Mouse (Mus musculus): ENCODE measurements around the gene Coil.
A peak's percentile ranks its signal among the peaks of the same experiment; 100 is the strongest.
"Not testable (repeated sequence)": the region's sequence is repeated elsewhere in the genome, so short reads cannot be mapped to it uniquely, and the experiment has no call there.

Gene Coil

DNA sequence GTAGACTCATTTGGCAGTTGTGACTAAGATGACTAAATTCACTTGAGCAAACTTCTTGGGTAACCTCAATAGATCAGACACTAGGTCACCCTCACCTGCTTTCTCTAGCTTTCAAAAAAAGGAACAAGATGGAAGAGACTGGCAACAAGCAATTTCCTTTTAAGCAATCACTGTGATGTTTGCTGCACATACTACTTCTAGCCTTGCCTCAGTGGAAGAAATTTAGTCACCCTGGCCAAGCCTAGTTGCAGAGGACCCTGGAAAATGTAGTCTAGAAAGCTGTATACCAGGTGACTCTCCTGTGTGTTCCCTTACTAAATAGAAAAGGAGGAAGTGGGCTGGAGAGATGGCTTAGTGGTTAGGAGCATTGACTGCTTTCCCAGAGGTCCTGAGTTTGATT, 36.4 kb downstream of the Coil start:
- no peak for DNase-seq

DNA sequence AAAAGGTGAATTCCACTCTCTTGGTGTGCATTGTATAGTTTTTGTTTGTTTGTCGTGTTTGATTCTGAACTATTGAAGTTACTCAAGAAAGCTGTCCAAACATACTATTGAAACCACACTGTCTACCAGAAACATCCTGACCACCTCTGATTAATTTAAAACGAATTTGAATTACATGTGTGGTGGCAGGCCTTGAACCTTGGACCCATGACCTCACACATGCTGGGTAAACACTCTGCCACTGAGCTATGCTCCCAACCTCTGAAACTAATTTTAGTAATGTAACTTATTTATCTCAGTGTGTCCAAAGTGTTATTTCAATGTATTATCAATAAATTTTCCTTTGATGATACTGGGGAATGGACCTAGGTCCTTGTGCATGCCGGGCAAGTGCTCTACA, 37.5 kb downstream of the Coil start:
- peak; percentile 61 to 65 for DNase-seq

DNA sequence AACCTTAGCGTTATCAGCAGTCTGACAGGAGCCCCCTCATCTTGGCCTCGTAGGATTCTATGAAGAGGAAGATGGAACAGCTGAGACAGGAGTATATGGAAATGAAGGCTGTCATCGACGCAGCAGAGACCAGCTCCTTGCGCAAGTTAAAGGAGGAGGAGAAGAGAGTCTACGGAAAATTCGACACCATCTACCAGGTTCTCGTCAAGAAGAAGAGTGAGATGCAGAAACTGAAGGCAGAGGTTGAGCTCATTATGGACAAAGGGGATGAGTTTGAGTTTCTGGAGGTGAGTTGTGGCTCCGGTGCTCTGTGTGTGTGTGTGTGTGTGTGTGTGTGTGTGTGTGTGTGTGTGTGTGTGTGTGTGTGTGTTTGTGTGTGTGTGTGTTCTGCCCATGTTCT, 39.0 kb downstream of the Coil start:
- DNase-seq = no peak

DNA sequence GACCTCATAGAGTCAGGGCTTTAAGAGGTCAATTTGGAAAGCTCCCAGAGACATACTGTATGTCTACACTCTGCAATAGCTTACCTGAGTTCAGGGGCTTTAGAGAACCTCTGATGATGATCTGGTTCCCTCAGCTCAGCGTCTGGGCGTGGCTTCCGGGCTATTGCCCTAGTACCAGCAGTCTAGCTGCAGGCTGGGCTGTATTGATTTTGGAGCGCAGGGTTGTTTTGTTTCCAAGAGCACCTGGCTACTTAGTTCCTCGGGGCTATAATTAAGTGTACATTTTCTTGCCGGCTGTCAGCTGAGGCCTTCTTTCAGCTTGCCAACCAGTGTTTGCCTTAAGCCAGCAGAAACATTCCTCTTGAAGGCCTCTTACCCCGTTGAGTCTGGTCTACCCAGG, 39.4 kb downstream of the Coil start:
- no peak for DNase-seq

DNA sequence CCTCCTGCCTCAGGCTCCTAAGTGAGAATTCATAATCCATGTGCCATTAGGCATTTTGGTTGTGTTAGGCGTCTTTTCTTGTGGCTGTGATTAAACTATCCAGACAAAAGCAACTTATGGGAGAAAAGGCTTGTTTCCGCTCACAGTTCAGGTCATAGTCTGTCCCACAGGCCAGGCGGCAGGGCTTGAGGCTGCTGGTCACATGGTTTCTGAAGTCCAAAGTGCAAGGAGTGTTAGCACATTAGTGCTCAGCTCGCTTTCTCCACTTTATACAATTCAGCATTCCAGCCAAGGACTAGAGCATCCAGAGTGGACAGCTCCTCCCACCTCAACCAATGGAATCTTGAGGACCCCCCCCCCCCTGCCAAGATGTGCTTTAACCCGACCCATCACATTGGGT, 42.2 kb downstream of the Coil start:
- peak; percentile 80 to 90 for DNase-seq

DNA sequence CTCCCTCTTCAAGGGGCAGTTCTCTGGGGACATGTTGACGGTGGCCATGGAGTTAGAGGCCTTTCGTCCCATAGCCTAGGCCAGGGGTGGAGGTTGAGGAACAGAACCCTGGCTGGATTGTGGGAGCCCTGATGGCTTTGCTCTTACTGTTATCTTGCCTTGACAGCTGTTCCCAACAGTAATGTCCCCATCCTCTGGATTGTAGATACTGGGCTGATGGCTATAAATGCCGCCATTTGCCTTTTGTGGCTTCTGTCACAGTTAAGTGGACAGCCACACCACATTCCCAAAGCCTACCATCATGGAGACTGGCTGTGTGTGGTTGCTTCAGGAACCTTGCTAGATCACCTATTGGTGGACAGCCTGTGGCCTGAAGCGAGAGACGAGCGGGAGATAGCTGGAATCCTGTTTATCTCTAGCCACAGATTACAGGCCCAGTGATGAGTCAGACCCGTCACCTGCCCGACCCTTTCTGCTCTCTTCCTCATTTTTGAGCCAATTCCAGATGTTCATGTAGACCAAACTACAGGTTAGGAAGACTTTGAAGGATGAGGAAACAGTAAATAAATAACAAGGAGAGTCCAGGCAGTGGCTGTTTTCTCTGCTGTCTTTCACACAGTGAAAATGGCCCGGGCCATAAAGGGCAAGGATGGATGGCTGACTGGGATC, 47.6 kb downstream of the Coil start:
- DNase-seq = no peak

DNA sequence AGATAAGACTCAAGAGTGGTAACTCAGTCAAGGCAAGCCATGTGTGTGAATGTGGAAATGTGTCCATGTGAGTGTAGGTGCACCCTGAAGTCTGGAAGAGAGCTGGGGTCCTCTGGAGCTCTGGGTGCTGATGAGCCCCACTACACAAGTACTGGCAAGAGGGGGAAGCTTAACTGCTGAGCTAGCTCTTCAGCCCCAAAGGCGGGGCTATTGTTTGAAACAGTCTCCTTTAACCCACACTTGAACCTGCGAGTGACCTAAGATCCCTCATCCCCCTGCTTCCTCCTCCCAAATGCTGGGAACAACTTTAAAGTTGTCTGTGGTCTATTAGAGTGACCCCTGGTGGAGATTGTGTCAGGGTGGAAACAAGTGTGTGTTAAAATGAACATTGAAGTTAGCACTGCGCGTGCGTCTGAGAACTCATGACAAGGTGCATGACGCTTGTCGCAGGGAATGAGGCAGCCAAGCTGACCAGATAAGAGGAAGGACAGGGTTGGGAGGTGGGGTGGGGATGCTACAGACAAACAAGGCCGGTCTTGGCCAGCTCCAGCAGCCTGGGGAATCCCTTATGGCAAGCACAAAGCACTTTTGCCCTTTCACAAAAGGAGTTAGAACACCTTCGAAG, 50.7 kb downstream of the Coil start:
- DNase-seq = no peak

DNA sequence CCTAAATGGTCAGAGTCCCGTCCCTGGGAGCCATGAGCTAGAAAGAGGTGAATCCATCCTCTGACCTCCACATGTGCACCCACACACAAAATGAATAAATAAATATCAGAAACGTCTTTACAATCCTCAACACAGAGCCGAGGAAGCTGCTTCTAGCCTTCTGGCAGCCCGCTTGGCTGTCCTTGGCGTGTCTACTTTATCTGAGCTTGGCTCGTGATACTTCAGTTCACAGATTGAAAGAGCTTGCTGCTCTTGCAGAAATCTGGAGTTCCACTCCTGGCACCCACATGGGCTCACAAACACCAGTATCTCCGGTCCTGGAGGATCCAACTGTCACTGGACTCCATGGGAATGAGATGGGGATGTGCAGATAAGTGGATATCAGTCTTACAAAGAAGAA, 51.6 kb downstream of the Coil start:
- no peak for DNase-seq

DNA sequence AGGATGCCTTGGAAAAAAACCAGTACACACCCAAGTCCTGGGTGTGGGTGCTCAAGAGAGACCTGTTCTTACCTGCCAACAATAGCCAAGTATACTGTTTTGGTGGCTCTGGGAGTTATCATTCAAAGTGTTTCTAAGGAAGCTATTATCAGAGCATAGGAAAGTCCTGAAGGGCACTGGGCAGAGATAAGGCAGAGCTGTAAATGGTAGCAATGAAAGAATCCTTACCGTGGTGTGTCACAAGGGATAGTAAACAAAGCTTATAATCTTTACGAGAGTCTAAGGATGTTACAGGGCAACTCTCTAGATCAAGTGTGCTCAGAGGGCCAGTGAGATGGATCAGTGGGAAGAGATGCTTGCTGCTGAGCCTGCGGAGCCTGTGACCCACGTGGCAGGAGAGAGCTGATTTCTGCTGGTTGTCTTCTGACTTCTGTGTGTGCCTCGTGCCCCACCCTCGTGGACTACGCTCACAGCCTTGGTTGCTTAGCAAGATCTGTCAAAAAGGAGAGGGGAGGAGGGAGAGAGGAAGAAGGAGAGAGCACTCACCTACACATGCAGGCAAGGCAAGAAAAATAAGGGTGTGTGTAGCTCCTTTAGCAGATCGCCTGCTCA, 52.2 kb downstream of the Coil start:
- no peak for DNase-seq

DNA sequence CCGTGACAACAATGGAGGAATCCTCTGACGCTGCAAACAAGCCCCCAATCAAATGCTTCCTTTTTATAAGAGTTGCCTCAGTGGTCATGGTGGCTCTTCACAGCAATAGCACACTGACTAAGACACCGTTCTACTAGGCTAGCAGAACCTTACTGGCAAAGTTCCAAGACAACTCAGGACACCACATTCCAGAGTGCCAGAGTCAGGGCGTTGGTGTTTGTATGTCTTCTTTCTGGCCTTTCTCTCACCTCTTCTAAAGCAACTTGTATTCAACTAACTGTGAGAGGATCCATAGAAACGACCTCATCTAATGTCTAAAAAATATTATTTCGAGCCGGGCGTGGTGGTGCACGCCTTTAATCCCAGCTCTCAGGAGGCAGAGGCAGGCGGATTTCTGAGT, 53.4 kb downstream of the Coil start:
- peak; percentile 45 to 72 for DNase-seq

DNA sequence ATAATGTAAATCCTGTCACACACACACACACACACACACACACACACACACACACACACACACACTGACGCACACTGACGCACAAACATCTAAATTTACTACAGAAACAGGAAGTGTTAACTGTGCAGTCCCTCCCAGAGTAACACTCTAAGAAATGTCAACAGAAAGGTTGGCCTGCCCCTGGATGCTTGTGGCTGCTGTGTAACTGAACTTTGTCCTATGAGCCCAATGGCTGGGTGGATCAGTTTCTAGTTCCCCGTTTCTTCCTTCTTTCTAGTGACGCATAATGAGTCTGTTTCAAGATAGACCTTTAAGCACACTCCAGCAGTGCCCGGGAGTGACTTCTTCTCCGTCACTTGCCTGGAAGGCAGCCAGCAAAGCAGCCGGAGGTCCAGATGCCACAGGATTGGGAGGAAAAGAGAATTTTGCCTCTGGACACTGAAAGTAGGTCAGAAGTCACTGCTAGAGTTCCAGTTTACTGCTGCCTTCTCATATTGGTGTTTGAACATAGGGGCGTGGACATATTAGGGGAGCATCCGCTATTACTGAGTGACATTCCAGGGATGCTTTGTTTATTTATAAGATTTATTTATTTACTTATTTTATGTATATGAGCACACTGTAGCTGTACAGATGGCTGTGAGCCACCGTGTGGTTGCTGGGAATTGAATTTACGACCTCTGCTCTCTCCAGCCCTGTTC, 54.3 kb downstream of the Coil start:
- peak; percentile 94 to 95 for DNase-seq

DNA sequence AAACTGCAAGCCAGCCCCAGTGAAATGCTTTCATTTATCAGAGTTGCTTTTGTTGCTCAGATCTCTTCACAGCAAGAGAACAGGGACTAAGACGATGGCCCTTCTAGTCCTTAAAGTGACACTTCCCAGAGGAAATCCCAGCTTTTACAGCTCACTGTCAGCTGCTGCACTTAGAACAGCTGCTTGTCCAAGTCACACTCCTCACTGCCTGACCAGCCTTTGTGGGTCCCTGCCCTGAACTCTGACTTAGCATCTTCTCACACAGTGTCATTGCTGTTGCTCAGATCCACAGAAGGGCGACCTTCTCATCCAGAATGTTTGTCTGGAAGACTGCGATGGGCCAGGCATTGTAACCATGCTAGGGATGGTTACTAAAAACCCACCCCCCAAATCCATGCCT, 55.6 kb downstream of the Coil start:
- no peak for DNase-seq

DNA sequence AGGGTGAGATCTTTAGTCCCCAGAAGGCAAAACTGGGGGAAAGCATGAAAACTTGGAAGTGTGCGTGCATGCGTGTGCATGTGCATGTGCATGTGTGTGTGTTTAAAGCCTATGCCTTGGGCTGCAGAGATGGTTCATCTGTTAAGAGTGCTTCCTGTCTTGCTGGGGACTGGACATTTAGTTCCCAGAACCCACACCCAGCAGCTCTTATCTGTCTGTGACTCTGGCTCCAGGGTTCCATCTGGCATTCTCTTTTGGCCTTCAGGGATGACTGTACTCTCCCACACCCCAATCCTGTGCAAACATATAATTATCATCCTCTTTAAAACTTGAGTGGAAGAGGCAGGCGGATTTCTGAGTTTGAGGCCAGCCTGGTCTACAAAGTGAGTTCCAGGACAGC, 56.1 kb downstream of the Coil start:
- DNase-seq = no peak

DNA sequence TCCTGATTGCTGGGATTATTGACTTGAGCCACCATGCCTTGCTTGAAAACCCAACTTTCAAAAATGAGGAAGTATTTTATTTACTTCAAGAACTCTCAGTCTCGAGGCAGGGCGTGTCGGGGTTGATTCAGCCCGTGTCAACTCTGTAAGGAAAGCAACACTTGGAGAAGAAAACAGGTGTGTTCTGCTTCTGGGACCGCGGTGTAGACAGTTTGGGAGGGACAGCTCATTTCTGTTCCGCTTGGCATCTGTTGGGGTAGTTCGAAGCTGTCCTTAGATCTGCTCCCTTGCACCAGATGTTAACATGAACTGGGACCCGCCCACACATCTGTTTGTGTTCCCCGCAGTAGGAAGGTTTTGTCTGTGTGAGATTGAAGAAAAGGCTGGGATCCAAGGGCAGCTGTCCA, 57.9 kb downstream of the Coil start:
- no peak for DNase-seq

DNA sequence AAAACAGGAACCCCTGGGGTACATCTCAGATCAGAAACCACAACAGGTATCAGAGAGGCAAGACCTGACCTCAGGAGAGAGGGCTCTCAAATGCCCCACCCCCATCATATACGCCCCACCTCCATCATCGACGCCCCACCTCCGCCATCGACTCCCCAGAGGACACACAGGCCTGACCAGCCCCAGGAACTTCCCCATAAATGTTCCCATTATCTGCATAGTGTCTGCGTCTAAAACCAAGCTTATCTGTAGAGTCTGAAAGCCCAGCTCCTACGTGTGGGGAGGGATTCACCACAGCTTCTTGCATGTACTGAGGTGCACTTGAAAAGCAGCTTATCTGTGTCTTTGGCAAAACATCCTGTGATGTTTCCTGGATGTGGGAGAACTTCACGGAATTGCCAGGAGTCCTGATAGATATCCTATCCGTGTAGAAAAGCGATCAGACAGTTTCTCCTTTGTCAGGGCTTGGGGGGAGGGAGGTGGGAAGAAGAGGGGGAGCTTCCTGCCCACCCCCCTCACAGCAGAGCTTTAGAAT, 58.9 kb downstream of the Coil start:
- DNase-seq = no peak

DNA sequence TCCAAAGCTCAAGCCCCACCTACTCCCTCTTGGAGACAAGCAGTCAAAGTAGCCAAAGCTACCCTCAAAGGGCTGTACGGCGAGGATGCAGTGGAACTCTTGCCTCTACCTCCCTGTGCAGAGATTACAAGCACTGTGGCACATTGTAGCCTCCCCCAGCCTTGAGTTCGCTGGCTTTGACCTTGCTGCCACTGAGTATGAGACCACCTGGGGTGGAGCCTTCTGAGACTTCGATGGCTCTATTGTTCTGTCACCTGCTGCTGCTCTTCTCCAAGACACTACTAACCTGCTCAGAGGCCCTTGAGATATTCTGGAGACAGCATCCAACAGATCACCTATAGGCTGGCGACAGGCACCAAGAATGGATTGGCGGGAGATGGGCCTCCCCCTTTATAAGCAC, 60.5 kb downstream of the Coil start:
- no peak for DNase-seq

DNA sequence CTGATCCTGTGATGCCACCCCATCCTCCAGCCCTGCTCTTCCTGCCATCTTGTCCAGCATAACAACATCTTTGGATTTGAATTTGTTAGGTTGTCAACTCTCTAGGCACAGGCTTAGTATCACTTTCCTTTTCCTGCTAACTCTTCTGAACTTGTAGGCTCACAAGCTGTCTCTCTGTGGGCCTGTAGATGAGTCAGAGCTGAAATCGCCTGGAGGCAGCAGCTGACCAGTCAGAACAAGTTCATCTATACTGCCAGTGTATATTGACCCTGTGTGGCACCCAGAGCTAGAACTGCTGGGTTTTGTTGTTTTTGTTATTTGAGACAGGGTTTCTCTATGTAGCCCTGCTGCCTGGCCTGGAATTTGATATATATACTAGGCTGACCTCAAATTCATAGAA, 61.1 kb downstream of the Coil start:
- no peak for DNase-seq

DNA sequence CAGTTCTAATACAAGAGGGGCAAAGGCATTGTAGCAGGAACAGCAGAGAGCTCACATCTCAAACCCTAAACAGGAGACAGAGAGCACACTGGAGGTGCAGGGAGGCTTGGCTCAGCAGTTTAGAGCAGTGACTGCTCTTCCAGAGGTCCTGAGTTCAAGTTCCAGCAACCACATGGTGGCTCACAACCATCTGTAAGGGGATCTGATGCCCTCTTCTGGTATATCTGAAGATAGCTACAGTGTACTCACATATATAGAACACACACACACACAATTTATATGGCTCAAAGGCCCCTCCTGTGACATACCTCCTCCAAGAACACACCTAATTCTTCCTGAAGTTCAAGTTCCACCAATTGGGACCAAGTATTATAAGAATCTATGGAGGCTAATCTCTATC, 64.5 kb downstream of the Coil start:
- no peak for DNase-seq

DNA sequence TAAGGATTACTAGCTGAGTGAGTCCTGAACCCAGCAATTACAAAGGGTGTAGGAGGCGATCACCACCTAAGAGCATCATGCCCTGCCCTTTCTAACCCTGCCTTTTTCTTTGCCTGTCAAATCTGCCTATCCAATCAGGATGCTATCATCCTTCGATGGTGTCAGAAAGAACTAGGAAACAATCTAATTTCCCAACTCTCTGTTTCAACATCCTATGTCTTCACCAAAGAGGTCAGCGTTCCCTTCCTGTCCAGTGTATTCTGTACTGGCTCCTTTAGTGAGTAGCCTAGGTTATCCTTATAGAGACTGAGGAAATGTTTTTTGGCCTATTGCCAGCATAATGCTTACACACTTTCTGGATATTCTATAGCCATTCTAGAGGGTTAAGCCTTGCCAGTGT, 65.5 kb downstream of the Coil start:
- no peak for DNase-seq

DNA sequence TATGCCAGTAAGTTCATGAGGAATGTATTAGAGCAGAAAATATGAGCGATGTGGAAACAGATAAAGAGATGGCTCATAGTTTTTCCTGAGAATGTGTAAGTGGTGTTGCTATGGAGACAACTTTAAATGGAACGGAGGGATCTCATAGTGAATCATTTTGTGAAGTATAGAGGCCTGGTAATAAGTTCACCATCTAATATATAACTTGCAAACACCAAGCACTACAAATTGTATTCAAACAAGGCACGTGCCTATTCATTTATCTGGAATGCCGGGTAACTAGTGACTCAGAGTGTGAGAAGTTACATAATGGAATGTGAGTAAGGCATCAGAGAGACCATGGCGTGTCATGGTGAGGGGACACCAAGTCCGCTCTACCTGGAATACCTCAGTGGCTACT, 68.4 kb downstream of the Coil start:
- no peak for DNase-seq

DNA sequence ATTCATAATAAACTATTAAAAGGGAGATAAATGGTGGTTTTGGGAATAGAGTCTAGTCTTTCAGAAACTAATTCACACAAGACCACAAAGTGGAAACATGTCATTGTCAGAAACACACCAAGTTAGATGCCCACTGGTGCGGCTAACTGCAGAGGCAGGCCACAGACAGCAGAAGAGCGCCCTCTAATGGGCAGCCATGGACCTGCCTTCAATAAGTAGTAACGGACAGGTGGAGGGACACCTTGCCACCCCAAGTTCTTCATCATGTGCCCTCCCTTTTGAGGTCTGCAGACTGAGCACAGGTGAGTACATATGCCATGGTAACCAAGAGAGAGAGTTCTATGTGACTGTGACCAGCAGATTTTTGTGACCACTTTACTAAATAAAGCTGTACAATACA, 69.3 kb downstream of the Coil start:
- peak; percentile 75 to 88 for DNase-seq

DNA sequence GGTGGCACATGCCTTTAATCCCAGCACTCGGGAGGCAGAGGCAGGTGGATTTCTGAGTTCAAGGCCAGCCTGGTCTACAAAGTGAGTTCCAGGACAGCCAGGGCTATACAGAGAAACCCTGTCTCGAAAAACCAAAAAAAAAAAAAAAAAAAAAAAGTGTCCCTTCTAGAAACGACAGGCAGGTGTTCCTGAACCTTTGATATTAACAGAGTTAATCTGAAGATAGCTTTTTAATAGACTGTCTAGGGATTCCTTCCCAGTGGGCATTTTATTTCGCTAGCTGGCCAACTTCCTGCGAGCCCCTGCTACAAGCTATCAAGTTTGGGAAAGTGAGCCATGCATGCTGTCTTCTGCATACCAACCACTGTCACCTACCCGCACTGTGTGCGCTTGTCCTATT, 71.0 kb downstream of the Coil start:
- not testable (repeated sequence) for DNase-seq
